Mouse (Mus musculus): Measurements from ENCODE around the gene Ptchd4.

Gene Ptchd4

GRCm38 (mm10) chr17:42315669-42316611 lies at the start of gene Ptchd4:
Ptchd4 (plus strand) TSS chr17:42315947.
- no peak for DNase-seq (ENCODE audit: low read depth)

GRCm38 (mm10) chr17:42276861-42277260 lies 38.9 kb upstream of the Ptchd4 start:
- DNase-seq (ENCODE audit: low read depth), result no peak

GRCm38 (mm10) chr17:42284391-42284790 lies 31.4 kb upstream of the Ptchd4 start:
- DNase-seq (ENCODE audit: low read depth), result no peak

GRCm38 (mm10) chr17:42286255-42286654 lies 29.5 kb upstream of the Ptchd4 start:
- DNase-seq (ENCODE audit: low read depth), result no peak

GRCm38 (mm10) chr17:42290341-42290740 lies 25.4 kb upstream of the Ptchd4 start:
- DNase-seq (ENCODE audit: low read depth), result no peak

- no peak for DNase-seq (ENCODE audit: low read depth)
Observed at GRCm38 (mm10) chr17:42291793-42292192, 24.0 kb upstream of the Ptchd4 start.

GRCm38 (mm10) chr17:42297986-42298385 lies 17.8 kb upstream of the Ptchd4 start:
- DNase-seq (ENCODE audit: low read depth), result no peak

- no peak for DNase-seq (ENCODE audit: low read depth)
Observed at GRCm38 (mm10) chr17:42299681-42300080, 16.1 kb upstream of the Ptchd4 start.

GRCm38 (mm10) chr17:42303062-42303577 lies 12.6 kb upstream of the Ptchd4 start:
- no peak for DNase-seq (ENCODE audit: low read depth)

- no peak for DNase-seq (ENCODE audit: low read depth)
Observed at GRCm38 (mm10) chr17:42304262-42304661, 11.5 kb upstream of the Ptchd4 start.

- no peak for DNase-seq (ENCODE audit: low read depth)
Observed at GRCm38 (mm10) chr17:42307001-42307400, 8.7 kb upstream of the Ptchd4 start.

GRCm38 (mm10) chr17:42310136-42310535 lies 5.6 kb upstream of the Ptchd4 start:
- no peak for DNase-seq (ENCODE audit: low read depth)

GRCm38 (mm10) chr17:42316612-42316982 lies 850 bp downstream of the Ptchd4 start:
- DNase-seq (ENCODE audit: low read depth), result no peak

- no peak for DNase-seq (ENCODE audit: low read depth)
Observed at GRCm38 (mm10) chr17:42335787-42336186, 20.0 kb downstream of the Ptchd4 start.

GRCm38 (mm10) chr17:42336571-42336970 lies 20.8 kb downstream of the Ptchd4 start:
- no peak for DNase-seq (ENCODE audit: low read depth)

GRCm38 (mm10) chr17:42346027-42346426 lies 30.3 kb downstream of the Ptchd4 start:
- DNase-seq (ENCODE audit: low read depth), result no peak

- DNase-seq (ENCODE audit: low read depth), result no peak
Observed at GRCm38 (mm10) chr17:42358481-42358880, 42.7 kb downstream of the Ptchd4 start.

- no peak for DNase-seq (ENCODE audit: low read depth)
Observed at GRCm38 (mm10) chr17:42363085-42363710, 47.5 kb downstream of the Ptchd4 start.

- DNase-seq (ENCODE audit: low read depth), result no peak
Observed at GRCm38 (mm10) chr17:42364716-42365115, 49.0 kb downstream of the Ptchd4 start.

GRCm38 (mm10) chr17:42374881-42375280 lies 59.1 kb downstream of the Ptchd4 start:
- no peak for DNase-seq (ENCODE audit: low read depth)

GRCm38 (mm10) chr17:42393086-42393485 lies 77.3 kb downstream of the Ptchd4 start:
- no peak for DNase-seq (ENCODE audit: low read depth)

GRCm38 (mm10) chr17:42395299-42395698 lies 79.6 kb downstream of the Ptchd4 start:
- DNase-seq (ENCODE audit: low read depth), result no peak

GRCm38 (mm10) chr17:42418449-42418848 lies 102.7 kb downstream of the Ptchd4 start:
- no peak for DNase-seq (ENCODE audit: low read depth)

Data from naive thymus-derived CD4-positive, alpha-beta T cell, adult 2 months (primary cell).